Mouse (Mus musculus) hindbrain, postnatal 0 days (tissue): ENCODE data around the gene Bdh1. TPM values are rescaled to one million over a fixed set of nuclear protein-coding genes. Genes with fewer than 3 reads are reported as not detected.
"Not testable (repeated sequence)": the region's sequence is repeated elsewhere in the genome, so short reads cannot be mapped to it uniquely, and the experiment has no call there.

ENCODE experiments used
- ATAC-seq: fragments of 200-750 bp; cut with Nextera tagmentation; 2 replicates; pipeline ENCODE4 v1.8.0; 2017; ENCODE audit warnings: mild to moderate bottlenecking, moderate TSS enrichment, moderate library complexity
- DNase-seq: peaks from one replicate; pipeline ENCODE4 v3.0.0-alpha.2; 2015; ENCODE audit warnings: low spot score
- H3K27ac ChIP-seq: fragments of 300-500 bp; sonication (generic); 2 replicates; pipeline ENCODE4 v1.5.1; 2014; ENCODE audit warnings: mild to moderate bottlenecking
- H3K27me3 ChIP-seq: fragments of 300-500 bp; sonication (generic); 2 replicates; pipeline ENCODE4 v1.6.1; 2014; ENCODE audit warnings: low read length, mixed read lengths; ENCODE audit not compliant: insufficient read depth
- H3K36me3 ChIP-seq: fragments of 300-500 bp; sonication (generic); 2 replicates; pipeline ENCODE4 v1.6.1; 2014; ENCODE audit warnings: low read length, mixed read lengths; ENCODE audit not compliant: insufficient read depth
- H3K4me1 ChIP-seq: fragments of 300-500 bp; sonication (generic); 2 replicates; pipeline ENCODE4 v1.6.1; 2014; ENCODE audit warnings: antibody characterized with exemption, low read length, mixed read lengths; ENCODE audit not compliant: insufficient read depth
- H3K4me2 ChIP-seq: fragments of 300-500 bp; sonication (generic); 2 replicates; pipeline ENCODE4 v1.6.1; 2014; ENCODE audit warnings: low read depth, mild to moderate bottlenecking, low read length, moderate library complexity, mixed read lengths
- H3K4me3 ChIP-seq: fragments of 300-500 bp; sonication (generic); 2 replicates; pipeline ENCODE4 v1.5.1; 2014; ENCODE audit warnings: low read length
- H3K9ac ChIP-seq: fragments of 300-500 bp; sonication (generic); replicated peaks from 2 replicates; pipeline ENCODE4 v1.6.1; 2014; ENCODE audit warnings: mild to moderate bottlenecking, low read length, moderate library complexity, mixed read lengths
- H3K9me3 ChIP-seq: fragments of 300-500 bp; sonication (generic); 2 replicates; pipeline ENCODE4 v1.6.1; 2016; ENCODE audit warnings: low read length, mixed read lengths
- CTCF ChIP-seq: IDR thresholded peaks from 2 replicates; pipeline ENCODE4 v1.5.1; 2016; ENCODE audit warnings: antibody characterized with exemption, control low read depth, low read depth
- WGBS: fragments of 180-500 bp; shearing (Covaris S2); extraction: QIAGEN DNeasy Blood & Tissue Kit; methylation state at CpG from one replicate; pipeline ENCODE4 v1.1.7; 2014; 5-methylcytosine and 5-hydroxymethylcytosine counted together
- polyA plus RNA-seq: library from polyadenylated mRNA; unstranded; fragments of >200 nt; fragmentation: Nextera tagmentation; extraction: Ambion mirVana; gene quantifications from 2 replicates; pipeline ENCODE4 v1.2.1, GENCODE M21; 2015
- total RNA-seq: library from RNA; depleted of rRNA; stranded (reverse); fragments of >200 nt; gene quantifications from 2 replicates; pipeline ENCODE4 v1.2.3, GENCODE M21; 2014

The Bdh1 gene
- total and polyA plus RNA-seq, 2 experiments from 2014 or later, result 102 to 137 TPM

DNA sequence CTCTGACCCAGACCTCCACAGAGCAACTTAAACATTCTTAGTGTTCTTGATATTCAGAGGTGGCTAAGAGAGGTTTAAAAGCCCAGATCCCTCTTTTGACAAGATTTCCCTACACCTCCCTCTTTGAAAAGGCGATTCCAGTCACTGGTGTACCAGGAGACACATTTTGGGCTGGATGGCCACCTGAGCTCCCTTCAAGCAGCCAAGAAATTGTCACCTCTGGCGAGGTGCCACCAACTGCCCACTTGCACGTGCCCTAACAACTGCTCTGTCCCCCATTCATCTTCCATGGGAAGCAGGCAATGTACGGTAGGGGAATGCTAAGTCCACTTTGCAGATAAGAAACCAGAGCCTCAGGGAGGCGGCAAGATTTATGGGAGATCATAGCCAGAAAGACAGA, 39.0 kb downstream of the Bdh1 start:
- TF ChIP-seq CTCF, result no peak

GRCm38 (mm10) chr16:31462113-31462687, 40.1 kb downstream of the Bdh1 start:
- Histone ChIP-seq H3K4me3 (no peak overlapping the region), H3K4me2 (no peak overlapping the region), H3K27me3 (no peaks in the 10 kb centered on the region), H3K36me3 (no peaks in the 10 kb centered on the region), H3K4me1 (no peaks in the 10 kb centered on the region), H3K27ac (no peak overlapping the region), H3K9me3 (no peaks in the 10 kb centered on the region), H3K9ac (no peak overlapping the region)
- no peak for TF ChIP-seq CTCF
- ATAC-seq (no peak), DNase-seq (no peak)
- WGBS, result 32% methylated on average over 12 of the region's 12 CpGs

More for the DNA sequence above, 39.0 kb downstream of the Bdh1 start:
- no peaks in the 10 kb centered on the region for H3K27me3 ChIP-seq
- no peak overlapping the region for H3K9ac ChIP-seq
- no peaks in the 10 kb centered on the region for H3K4me1 ChIP-seq
- H3K27ac ChIP-seq, result no peak overlapping the region
- H3K36me3 ChIP-seq, result peaks cover 10% of the 10 kb centered on the region; the same call in 1 of the 2 replicates
- no peaks in the 10 kb centered on the region for H3K9me3 ChIP-seq
- H3K4me3 ChIP-seq, result no peak overlapping the region
- H3K4me2 ChIP-seq, result no peak overlapping the region
- ATAC-seq (no peak), DNase-seq (no peak)
- 67% methylated on average over 5 of the region's 5 CpGs for WGBS

DNA sequence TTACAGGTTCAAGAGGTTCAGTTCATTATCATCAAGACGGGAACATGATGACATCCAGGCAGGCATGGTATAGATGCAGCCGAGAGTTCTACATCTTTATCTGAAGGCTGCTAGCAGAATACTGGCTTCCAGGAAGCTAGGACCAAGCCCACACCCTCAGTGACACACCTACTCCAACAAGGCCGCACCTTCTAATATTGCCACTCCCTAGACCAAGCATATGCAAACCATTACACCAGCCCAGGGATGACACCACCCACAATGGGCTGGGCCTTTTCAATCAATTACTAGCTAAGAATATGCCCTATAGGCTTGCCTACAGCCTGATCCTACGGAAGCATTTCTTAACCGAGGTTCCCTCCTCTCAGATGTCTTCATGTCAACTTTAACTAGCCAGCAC, 42.9 kb downstream of the Bdh1 start:
- TF ChIP-seq CTCF, result no peak
- Histone ChIP-seq H3K36me3 (no peaks in the 10 kb centered on the region), H3K4me2 (no peak overlapping the region), H3K27me3 (no peaks in the 10 kb centered on the region), H3K9me3 (no peaks in the 10 kb centered on the region), H3K27ac (no peak overlapping the region), H3K4me1 (no peaks in the 10 kb centered on the region), H3K9ac (no peak overlapping the region), H3K4me3 (no peak overlapping the region)
- no peak for ATAC-seq
- 90% methylated on average over 5 of the region's 5 CpGs for WGBS
- no peak for DNase-seq

GRCm38 (mm10) chr16:31465630-31466029, 43.5 kb downstream of the Bdh1 start:
- H3K27ac ChIP-seq, result no peak overlapping the region
- no peak overlapping the region for H3K4me2 ChIP-seq
- ATAC-seq (peak; percentile 60; the same call in 1 of the 2 replicates), DNase-seq (peak; percentile 53)
- WGBS, result 29% methylated on average over 4 of the region's 4 CpGs
- H3K27me3 ChIP-seq, result no peaks in the 10 kb centered on the region
- peak; percentile 62 for TF ChIP-seq CTCF
- H3K9ac ChIP-seq, result no peak overlapping the region
- H3K36me3 ChIP-seq, result no peaks in the 10 kb centered on the region
- no peaks in the 10 kb centered on the region for H3K9me3 ChIP-seq
- H3K4me3 ChIP-seq, result no peak overlapping the region
- H3K4me1 ChIP-seq, result no peaks in the 10 kb centered on the region

DNA sequence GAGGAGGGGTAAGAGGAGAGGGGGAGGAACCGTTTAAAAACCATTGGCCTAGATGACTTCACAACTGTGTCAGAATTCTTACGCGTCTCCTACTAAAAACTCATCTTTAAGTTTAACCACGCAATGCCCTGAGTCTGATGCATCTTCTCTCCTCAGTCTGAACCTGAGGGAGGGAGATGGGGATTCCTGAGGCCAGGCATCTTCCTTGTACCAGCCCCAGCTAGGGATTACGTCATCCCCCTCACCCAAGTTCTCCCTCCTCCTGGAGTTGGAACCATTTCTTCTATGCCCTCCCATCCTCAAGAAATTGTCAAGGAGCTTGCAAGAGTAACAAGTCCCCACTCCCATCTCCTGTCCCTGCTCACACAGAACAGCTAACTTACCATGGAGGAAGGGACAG, 44.0 kb downstream of the Bdh1 start:
- Histone ChIP-seq H3K36me3 (no peaks in the 10 kb centered on the region), H3K4me3 (no peak overlapping the region), H3K4me2 (no peak overlapping the region), H3K9me3 (no peaks in the 10 kb centered on the region), H3K9ac (no peak overlapping the region), H3K4me1 (no peaks in the 10 kb centered on the region), H3K27ac (no peak overlapping the region), H3K27me3 (no peaks in the 10 kb centered on the region)
- WGBS, result 80% methylated on average over 5 of the region's 5 CpGs
- ATAC-seq, result no peak
- TF ChIP-seq CTCF, result no peak
- no peak for DNase-seq

DNA sequence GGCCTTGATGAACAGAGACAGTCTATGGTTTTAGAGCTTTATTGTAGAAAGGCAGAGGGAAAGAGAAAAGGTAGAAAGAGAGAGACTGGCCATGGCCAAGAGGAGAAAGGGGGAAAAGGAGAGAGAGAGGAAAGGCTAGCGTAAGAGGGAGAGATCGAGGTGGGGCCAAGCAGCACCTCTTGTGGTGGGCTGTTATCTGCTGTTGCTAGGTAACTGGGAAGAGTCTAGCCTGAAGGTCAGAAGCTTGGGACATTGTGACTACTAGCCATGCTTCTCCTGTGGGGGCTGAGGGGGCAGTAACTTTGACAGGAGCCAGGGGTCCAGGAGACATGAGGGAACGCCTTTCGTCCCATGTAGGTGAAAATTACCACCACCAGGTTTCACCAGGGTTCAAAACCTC, 48.7 kb downstream of the Bdh1 start:
- H3K27me3 ChIP-seq, H3K4me3 ChIP-seq, H3K9ac ChIP-seq, H3K36me3 ChIP-seq, DNase-seq, H3K4me1 ChIP-seq, H3K4me2 ChIP-seq, H3K9me3 ChIP-seq, H3K27ac ChIP-seq, ATAC-seq: not testable (repeated sequence)
- 97% methylated on average over 4 of the region's 4 CpGs for WGBS

DNA sequence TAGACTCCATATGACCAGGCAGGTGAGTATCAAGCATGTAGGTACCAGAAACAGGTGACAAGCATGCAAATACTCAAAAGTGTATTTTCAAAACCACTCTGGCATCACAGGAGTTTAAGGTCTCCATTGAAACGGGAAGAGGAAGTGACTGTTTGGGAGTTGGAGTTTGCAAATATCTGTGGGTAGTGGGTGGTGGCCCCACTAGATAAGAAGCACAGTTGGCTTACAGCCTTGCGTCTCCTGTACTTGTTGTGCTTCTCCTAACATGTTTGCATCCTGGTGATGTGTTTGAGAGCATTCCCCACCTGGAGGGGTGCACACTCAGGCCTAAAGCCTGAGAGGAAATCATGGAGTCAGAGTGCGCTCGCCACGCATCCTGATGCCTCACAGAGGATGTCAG, 49.9 kb downstream of the Bdh1 start:
- Histone ChIP-seq H3K27me3 (no peaks in the 10 kb centered on the region), H3K36me3 (no peaks in the 10 kb centered on the region), H3K4me2 (no peak overlapping the region), H3K4me3 (no peak overlapping the region), H3K4me1 (peaks cover 7% of the 10 kb centered on the region; the same call in 1 of the 2 replicates), H3K9me3 (no peaks in the 10 kb centered on the region), H3K9ac (no peak overlapping the region), H3K27ac (no peak overlapping the region)
- 86% methylated on average over 5 of the region's 5 CpGs for WGBS
- ATAC-seq, result no peak
- DNase-seq, result no peak
- TF ChIP-seq CTCF, result no peak
